Mouse (Mus musculus) forelimb bud, embryonic 11.5 days (tissue): ENCODE data around the gene C1qtnf7.

Experiments
- DNase-seq: peaks from one replicate; pipeline ENCODE4 v3.0.0-alpha.2; 2012; ENCODE audit warnings: low read depth, low spot score

The C1qtnf7 gene

GRCm38 (mm10) chr5:43539168-43539516 lies 23.8 kb downstream of the C1qtnf7 start:
- DNase-seq = peak; percentile 84

- DNase-seq = no peak
Observed at GRCm38 (mm10) chr5:43539871-43540270, 24.5 kb downstream of the C1qtnf7 start.

DNA sequence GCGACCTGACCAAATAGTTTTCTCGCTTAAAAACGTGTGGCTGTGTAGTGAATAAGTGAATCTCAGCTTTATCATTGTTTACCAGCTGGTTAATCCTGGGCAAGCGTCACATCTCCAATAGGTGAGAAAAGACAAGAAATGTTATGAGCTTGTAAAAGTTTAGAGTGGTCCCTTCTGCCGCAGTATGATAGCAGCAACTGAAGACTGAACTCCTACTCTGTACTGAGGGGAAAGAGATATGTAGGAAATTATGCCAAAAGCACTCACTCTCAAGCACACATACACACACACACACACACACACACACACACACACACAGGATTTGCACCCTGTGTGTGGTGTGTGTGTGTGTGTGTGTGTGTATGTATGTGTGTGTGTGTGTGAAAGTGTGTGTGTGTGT lies 26.2 kb downstream of the C1qtnf7 start:
- DNase-seq = no peak

GRCm38 (mm10) chr5:43542246-43542845 lies 27.0 kb downstream of the C1qtnf7 start:
- DNase-seq = no peak

GRCm38 (mm10) chr5:43549951-43550350 lies 34.6 kb downstream of the C1qtnf7 start:
- no peak for DNase-seq

DNA sequence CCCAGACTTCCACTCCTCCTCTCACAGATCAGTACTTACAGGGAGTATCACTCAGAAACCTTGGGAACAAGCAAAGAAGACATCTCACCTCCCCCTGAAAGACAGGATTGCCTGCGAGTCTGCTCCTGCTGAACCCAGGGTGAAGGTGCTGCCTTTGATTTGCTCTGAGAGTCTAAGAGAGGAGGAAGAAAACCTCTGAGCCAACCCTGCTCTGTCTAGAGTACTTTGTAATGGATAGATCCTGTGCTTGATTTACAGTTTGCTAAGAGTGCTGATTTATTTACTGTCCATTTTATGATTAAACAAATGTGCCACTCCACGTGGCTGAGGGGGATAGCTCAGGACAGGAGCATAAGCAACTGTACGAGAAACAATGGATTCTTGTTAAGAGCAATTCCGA lies 35.1 kb downstream of the C1qtnf7 start:
- peak; percentile 32 for DNase-seq

GRCm38 (mm10) chr5:43554871-43555270 lies 39.5 kb downstream of the C1qtnf7 start:
- DNase-seq = no peak

DNA sequence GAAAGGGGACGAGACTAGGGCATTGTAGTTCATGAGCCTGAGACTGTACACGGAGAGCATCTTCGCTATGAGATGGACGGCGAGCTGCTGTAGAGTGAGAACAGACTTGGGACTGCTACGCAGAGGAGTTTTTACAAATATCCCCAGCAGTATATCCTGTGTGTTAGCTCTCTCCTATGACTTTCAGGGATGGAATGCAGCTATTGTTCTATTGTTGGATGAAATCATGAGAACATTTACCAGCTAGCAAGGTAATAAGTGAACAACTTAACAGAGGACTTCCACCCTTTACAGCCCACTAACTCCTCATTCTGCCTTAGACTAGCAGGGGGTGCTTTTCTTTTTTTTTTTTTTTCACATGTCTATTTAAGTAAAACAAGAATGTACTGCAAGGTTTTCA lies 40.1 kb downstream of the C1qtnf7 start:
- no peak for DNase-seq

GRCm38 (mm10) chr5:43557436-43557835 lies 42.1 kb downstream of the C1qtnf7 start:
- no peak for DNase-seq

GRCm38 (mm10) chr5:43561639-43562252 lies 46.4 kb downstream of the C1qtnf7 start:
- peak; percentile 23 for DNase-seq

GRCm38 (mm10) chr5:43569720-43570359 lies 54.5 kb downstream of the C1qtnf7 start:
- DNase-seq = no peak

GRCm38 (mm10) chr5:43582876-43583275 lies 67.5 kb downstream of the C1qtnf7 start:
- DNase-seq = no peak

- no peak for DNase-seq
Observed at GRCm38 (mm10) chr5:43583326-43584120, 68.2 kb downstream of the C1qtnf7 start.

DNA sequence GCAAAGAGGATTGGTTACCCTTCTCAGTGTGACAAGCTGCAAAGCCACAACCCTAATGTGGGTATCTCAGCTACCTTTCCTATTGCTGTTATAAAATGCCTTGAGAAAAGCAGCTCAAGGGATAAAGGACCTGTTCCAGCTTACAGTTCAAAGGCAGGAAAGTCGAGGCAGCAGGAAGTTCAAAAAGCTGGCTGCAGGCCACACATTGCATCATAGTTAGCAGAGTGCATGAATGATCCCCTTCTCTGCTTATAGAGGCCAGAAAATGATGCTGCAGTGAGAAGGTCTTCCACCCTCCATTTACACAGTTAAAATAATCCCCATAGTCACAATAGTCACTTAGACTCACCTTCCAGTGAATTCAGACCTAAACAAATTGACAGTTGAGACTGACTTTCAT lies 69.1 kb downstream of the C1qtnf7 start:
- DNase-seq = no peak

DNA sequence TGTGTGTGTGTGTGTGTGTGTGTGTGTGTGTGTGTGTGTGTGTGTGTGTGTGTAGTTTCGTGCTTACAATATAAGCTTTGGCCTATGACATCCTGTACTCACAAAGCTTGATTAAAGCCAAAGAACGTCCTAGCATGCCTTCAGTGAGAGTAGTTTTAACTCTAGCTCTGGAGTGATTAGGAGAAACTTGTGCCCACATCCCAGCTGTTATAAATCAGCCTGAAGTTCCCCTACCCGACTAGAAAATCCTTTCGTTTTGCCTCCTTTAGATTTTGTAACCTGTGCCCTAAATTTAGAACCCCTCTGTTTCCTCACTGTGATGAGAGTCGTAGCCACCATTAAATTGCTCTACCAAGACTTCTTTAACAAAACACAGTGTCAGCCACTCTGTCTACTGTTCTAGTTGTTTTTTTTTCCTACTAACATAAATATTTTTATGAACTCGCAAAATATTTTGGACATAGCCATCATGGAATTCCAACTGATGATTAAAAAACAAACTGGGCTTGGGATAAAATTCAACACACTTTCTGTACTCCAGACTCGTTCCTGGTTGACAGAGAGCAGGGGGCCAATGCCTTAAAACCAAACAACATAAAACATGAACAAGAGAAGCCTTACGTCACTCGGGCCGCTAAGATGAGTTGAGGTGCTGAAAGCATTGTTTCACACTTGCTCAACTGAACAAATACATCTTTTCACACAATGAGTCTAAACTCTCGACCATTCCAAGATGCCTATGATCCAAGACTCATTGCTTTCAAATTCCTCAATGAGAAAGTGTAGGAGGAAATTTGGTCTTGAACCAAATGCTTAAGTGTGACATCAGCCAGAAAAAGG lies 70.3 kb downstream of the C1qtnf7 start:
- no peak for DNase-seq

GRCm38 (mm10) chr5:43588791-43589439 lies 73.6 kb downstream of the C1qtnf7 start:
- DNase-seq = no peak

DNA sequence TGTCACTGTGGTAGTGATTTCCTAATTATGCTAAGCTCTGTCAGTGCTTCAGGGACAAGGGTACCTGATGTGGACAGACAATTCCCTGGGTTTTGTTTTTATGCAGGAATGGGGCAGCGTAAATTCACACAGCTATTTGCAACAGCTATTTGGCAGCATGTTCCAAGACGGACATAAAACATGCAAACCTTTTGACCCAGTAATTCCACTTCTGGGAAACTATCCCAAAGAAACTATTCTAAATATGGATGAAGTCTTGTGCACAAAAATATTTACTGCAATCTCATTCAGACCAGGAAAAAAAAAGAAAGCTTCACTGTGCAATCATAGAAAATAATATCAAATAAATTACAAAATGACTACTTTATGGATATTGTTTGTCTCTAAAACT lies 74.1 kb downstream of the C1qtnf7 start:
- DNase-seq = no peak

DNA sequence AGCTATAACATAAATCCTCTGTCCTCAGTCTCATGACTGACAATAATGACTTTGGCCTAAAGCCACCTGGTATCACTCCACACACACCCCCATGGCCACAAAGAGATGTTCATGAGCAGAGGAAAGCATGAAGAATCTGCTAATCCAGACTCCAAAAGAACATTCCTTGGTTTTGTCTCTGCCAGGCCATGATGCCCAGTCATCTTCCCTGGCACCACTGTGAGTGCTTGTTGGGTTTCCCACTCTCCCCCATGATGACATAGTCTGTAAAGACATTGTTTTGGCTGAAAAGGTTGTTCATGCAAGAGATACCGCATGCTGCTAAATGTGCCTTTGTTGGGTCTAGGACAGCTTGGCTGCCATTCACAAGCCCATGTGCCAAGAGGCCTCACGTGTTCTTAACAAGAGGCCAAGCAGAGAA lies 75.0 kb downstream of the C1qtnf7 start:
- DNase-seq = no peak

DNA sequence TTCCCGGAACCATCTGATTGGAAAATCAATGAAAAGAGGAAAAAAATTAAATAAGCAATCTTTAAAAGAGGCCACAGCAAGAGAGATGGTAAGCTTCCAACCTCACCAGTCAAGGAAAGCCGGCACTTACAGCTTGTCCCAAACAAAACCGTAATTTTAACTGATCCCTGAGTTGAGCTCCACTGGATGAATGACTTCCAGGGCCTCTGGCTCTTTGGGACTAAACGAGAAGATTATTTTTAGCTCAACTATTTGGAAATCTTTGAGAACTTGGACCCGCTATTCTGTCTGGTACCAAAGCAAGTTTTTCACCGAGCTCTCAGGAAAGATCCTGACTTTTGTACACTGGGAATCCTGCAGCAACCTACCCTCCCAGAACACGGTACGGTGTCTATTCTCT lies 86.3 kb downstream of the C1qtnf7 start:
- no peak for DNase-seq

- no peak for DNase-seq
Observed at GRCm38 (mm10) chr5:43602518-43602917, 87.2 kb downstream of the C1qtnf7 start.

DNA sequence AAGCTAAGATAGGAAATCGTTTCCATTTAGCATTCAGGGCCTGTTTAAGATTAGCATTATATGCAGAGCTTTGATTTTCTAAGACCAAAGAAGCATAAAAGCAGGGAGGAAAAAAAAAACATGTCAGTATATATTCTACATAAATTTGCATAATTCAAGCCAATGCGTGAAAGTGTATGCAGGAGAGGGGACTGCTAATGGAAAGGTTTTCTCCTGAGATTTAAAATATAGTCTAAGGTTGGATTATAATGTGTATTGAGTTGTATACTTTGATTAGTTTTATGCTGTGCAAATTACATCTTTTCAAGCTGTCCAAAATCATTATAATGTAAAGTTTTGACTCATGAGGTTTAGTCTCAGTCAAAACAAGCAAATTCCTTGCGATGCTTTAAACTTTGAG lies 88.2 kb downstream of the C1qtnf7 start:
- DNase-seq = no peak
